Mouse (Mus musculus): Measurements from ENCODE around the gene Gipc1.

GRCm38 (mm10) chr8:83684517-83684916 lies 32.0 kb downstream of the Gipc1 start:
- TF ChIP-seq CTCF (IDR thresholded peaks at IDR 0.05; ENCODE audit: low read depth, low read length), result no peak
- no peak for TF ChIP-seq POLR2A (IDR thresholded peaks at IDR 0.05; ENCODE audit: extremely low read depth, insufficient read depth, low read length)

Data from liver, adult 2 months (tissue).